Mouse (Mus musculus): ENCODE data around the gene Arhgdig.

Gene Arhgdig

DNA sequence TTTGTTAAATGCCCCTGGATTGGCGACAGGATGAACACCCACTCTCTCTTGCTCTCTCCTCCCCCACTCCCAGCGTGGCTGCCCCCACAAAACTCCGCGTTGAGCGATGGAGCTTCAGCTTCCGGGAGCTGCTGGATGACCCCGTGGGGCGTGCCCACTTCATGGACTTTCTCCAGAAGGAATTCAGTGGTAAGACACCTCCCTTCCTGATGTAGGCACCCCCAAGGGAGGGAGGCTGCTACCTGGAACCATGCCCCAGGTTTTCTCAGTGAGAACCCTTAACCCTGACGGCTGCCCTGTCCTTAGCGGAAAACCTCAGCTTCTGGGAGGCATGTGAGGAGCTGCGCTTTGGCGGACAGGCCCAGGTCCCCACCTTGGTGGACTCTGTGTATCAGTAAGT is at the start of gene Arhgdig:
Gene Arhgdig (minus strand): TSS at position 101 of the 400 bp plus-strand sequence.
- no peak for DNase-seq (ENCODE audit: low spot score)

DNA sequence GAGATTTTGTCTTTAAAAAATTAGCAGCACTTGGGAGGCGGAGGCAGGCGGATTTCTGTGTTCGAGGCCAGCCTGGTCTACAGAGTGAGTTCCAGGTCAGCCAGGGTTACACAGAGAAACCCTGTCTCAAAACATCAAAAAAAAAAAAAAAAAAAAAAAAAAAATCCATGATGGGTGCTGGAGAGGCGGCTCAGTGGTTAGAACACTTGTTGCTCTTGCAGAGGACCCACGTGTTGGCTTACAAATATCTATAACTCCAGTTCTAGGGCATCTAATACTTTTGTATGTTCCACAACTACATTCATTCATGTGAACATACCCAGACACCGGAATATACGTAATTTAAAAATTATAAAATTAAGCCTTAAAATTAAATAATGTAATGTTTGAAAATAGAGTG is 47.7 kb upstream of the Arhgdig start:
- DNase-seq (ENCODE audit: low spot score) = no peak

DNA sequence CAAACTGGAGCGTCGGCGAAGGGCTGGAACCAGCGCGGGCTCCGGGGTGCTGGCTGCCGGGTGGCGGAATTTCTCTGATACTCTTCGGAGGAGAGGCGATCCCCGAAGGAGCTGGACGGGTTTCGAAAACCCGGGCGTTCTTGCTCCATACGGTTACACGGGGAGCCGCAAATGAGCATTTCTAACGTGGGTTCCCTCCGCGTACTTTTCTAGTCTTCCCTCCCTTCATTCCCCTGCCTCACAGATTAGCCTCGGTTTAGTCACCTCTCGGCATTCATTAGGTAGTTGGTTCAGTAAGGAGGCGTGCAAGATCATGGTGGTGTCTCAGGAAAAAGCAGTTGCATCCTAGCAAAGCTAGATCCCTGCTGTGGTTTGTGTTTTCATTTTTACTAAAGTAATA is 45.8 kb upstream of the Arhgdig start:
- DNase-seq (ENCODE audit: low spot score) = no peak

DNA sequence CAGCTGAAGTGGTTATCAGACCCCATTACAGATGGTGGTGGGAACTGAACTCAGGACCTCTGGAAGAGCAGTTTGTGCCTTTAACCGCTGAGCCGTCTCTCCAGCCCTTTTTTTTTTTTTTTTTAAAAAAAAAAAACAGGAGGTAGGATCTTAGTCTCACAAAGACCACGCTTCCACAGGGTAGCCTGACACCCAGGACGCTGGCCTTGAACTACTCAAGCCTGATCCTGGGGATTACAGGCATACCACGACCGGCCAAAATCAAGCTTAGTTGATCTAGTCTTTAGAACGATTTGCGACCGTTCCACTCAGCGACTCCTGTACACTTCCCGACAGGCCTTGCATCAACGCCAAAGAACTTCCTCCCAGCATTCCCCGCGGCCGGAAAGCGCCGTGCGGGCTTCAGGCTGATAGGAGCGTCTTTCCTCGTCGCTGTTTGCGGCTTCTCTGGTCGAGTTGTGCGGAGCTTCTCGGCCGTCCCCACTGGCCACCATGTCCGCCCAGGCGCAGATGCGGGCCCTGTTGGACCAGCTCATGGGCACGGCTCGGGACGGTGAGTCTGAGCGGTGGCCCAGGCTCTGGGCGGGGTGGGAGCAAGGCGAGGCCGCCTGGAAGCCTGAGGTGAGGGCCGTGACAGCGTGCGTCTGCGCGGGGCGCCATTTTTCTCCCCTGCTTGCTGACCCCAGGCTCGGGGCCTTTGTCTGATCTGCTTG is 45.1 kb upstream of the Arhgdig start, which contains the start of gene Luc7l:
Gene Luc7l (plus strand): TSS at position 358 of the 713 bp plus-strand sequence.
- DNase-seq (ENCODE audit: low spot score) = peak; percentile 85

DNA sequence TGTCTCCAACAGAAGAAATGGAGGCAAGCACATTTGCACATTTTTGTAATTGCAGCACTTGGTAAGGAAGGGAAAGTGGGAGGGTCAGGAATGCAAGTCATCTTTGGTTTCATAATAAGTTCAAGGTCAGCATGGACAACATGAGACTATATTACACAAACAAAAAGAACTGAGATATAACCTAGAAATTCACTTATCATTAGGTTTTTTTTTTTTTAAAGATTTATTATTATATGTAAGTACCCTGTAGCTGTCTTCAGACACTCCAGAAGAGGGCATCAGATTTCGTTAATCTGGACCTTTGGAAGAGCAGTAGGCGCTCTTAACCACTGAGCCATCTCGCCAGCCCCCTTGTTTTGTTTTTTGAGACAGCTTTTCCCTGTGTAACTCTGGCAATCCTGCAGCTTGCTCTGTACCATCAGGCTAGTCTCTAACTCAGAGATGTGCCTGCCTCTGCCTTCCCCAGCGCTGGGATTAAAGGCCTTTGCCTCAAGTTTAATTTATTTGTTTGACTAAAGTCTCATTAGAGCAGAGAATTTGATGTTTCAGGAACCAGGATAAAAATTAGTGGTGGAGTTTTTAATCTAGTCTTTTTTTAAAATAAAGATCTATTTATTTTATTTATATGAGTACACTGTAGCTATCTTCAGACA is 44.4 kb upstream of the Arhgdig start:
- DNase-seq (ENCODE audit: low spot score) = no peak

DNA sequence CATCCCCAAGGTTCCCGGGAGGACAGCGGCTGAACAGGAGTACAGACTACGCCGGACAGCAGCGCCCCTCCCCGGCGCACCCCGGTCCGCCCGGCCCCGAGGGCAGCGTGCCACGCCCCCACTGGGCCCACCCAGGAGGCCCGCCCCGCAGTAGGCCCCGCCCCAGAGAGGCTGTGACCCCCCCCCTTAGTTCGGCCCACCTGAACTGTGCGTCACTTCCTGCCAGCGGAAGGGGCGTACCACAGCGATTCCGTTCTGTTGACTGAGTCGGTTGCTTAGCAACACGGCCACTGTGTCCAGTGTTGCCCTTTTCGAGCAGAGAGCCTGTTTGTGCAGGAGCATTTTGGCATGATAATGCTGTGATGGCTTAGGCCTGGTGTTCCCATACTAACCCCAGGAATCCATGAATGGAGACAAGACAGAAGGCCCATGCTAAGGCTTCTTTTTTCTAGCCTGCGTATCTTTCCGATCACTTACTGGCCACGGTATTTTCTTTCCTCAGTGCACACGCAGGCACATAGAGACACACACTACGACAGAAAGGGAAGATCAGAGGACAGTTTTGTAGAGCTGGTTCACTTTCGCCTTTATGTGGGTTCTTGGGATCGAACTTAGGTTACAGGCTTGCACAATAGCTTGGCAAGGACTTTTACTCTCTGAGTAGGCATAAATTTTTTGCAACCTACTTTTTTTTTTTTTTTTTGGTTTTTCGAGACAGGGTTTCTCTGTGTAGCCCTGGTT is 36.7 kb upstream of the Arhgdig start, which contains the start of gene Fam234a:
Gene Fam234a (minus strand): TSS at position 142 of the 741 bp plus-strand sequence.
- peak; percentile 82 for DNase-seq (ENCODE audit: low spot score)

DNA sequence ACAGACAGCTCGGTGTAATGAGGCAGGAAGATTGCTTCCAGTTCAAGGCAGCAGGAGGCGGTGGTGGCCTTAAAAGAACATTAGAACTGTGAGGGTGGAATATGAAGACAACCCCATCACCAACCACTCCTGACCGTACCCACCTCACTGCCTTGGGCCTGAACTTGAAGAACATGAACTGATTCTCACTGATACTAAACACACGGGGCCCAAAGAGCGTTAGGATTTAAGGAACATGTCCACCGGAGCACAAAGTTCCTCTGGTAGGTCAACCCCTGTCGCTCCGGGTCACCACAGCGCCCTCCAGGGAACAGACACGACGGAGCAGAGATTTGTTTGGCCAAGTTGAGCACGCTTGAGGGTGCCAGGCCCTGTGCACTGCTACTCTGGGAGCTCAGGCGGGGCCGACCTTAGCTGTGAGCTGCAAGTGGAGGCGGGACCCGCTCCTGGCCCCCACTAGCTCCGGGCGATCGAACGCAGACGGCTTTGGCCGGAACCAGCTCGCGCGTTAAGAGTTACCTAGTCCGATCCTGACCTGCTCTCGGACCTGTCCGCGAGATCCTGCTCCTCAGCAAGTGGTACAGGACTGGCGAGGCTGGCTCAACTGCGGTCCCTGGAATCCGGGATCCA is 36.0 kb upstream of the Arhgdig start:
- peak; percentile 35 for DNase-seq (ENCODE audit: low spot score)

DNA sequence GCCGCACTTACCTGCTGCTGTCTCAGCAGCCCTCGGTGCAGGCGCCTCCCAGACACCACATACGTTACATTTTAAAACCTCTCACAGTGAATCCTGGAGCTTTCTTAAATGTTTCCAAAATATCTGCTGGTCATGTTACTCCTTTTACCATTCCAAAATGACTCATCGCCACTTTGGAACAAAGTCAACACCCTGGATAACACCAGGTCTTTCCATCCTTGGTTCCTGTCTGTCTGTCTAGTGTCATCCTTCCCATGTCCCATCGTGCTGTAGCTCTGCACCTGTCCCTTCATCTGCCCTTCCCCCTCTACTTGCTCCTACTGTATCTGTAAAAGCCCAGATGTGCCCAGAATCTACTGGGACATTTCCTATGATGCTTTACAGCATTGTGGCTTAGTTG is 33.4 kb upstream of the Arhgdig start:
- DNase-seq (ENCODE audit: low spot score) = no peak

DNA sequence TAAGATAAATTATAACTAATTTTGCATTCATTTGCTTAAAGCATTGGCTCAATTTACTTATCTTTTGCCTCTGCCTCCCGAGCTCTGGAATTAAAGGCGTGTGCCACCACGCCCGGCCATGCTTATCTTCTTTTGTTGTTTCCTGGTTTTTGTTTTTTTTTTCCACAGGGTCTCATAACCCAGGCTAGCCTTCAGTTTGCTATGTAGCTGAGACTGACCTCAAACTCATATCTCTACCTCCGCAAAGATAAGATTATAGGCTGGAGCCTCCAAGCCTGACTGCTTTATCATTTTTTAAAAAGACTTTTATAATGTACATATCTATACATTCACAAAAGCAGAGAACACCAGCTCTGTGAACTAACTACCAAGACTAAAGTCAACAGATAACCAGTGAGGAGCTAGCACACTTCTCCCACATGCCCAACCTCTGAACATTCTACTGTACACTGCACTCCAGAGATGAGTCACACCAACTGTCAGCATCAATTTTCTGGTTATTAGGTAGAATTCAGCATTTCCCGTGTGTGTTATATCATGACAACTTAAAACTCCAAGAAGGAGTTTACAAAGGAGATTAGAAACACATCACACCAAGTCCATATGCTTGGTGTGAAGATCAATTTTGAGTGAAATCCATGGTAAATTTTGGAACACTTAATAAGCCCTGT is 32.7 kb upstream of the Arhgdig start:
- DNase-seq (ENCODE audit: low spot score) = no peak

DNA sequence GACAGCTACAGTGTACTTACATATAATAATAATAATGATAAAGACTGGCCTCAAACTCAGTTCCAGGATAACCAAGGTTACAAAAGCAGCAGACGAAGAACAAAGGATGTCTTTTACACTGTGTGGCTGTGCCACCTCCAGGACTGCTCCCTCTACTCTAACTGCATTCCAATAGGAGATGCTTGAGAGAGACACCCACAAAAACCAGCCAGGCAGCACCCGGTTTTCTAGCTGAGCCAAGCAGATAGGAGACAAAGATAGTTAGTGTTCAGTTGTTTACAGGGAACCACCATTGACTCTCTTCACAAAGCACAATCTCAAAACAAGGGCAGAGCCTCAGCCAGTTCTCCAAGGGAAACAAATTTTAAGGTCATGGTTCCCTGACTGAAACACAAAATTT is 32.0 kb upstream of the Arhgdig start:
- no peak for DNase-seq (ENCODE audit: low spot score)

DNA sequence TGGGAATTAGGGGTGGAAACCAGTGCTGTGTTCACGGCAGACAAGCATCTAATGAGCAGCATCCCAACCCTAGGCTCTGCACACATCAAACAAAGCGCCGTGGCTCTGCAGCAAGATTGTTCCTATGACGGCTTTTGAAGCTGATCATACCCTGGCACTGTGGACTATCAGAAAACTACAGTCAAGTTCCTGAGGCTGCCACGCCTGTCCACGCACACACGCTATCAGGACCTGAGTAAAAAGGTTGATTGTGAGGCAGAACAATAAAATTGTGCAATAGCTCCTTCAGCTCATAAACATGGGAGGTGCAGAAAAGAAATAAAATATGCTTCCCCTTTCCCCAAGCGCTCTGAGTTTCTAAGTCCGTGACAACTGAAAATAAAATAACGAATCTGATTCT is 30.1 kb upstream of the Arhgdig start:
- DNase-seq (ENCODE audit: low spot score) = no peak

DNA sequence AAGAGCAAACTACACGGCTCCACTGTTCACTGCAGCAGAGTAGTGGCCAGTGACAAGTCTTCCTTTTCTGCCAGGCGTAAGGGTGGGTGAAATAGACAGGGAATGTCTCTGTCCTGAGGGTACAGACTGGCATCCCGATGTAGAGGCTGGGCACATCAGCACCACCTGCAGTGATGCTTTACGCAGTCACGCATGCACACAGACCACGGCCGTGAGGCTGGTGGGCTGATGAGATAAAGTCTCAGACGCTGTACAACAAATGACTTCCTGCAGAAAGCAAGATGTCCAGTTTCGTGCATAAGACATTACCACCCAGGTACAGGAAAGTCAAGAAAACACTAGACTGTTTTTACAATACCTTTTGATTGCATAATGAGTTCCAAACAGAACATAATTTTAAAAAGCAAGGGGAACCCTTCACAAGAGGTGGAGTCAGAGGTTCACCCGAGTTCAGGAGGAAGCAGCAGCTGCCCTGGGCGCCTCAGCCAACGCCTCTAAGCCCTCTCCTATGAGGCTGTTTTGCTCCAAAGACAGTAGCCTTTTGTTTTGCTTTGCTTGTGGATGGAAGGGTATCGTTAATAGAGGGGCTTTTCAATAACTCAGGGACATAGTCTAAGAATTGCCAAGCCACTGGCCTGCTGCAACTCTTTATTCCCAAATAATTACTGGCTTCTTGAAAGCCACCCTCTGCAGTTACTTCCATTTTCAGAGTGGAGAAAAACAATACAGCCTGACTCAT is 27.7 kb upstream of the Arhgdig start:
- no peak for DNase-seq (ENCODE audit: low spot score)

DNA sequence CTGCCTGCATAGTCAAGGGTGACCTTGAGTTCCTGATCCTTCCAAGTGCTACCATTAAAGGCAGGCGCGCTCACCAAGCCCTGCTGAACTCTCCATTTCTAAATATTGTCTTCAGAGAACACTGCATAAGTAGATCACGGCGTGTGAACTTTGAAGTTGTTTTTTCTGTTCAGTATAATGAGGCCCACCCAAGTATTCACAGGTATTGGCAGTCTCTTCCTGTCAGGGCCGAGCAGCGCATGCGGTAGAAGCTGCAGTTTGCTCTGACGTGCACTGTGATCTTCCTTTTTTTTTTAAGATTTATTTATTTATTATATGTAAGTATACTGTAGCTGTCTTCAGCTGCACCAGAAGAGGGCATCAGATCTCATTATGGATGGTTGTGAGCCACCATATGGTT is 26.8 kb upstream of the Arhgdig start:
- no peak for DNase-seq (ENCODE audit: low spot score)

DNA sequence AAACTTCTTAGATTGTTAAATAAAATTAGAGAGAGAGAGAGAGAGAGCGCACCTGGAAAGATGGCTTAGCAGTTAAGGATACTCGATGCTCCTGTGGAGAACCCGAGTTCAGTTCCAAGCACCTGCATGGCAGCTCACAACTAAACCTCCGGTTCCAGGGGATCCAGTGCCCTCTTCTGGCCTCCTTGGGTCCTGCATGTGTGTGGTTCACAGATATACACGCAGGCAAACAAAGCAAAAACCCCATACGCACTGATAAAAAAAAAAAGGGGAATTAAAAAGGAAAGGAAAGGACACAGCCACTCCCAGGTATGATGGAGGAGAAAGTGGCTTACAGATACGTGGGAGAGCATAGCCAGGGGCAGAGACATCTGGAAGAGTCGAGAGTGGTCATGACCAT is 25.3 kb upstream of the Arhgdig start:
- no peak for DNase-seq (ENCODE audit: low spot score)

DNA sequence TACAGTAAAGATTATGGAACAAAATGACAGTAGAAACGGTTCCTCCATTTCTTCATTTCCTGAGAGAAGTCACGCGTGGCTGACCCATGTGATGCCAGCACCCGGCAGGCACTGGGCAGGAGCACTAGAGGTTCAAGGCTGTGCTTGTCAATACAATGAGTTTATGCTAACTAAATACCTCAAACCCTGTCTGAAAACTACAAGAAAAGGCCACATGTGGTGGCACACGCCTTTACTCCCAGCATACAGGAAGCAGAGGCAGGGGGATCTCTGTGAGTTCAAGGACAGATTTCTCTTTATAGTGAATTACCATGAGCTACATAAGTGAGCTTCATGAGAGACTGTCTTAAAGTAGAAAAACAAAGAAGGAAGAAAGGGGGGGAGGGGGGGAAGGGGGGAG is 23.6 kb upstream of the Arhgdig start:
- no peak for DNase-seq (ENCODE audit: low spot score)

DNA sequence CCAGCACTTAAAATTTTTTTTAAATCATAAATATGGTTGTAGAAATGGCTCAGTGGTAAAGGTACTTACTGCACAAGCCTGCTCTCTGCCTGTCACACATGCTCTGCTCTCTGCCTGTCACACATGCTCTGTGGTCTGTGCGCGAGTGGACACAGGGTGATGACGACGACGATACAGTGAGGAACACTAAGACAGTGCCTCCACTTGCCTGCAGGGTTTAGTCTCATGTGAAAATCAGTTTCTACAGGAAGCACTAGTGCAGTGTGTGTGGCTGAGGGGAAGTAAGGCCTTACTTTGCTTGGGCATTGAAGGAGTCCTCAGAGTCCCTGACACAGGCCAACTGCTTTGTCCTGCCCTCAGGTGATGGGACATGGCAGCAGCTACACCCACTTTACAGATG is 22.2 kb upstream of the Arhgdig start:
- DNase-seq (ENCODE audit: low spot score) = no peak

DNA sequence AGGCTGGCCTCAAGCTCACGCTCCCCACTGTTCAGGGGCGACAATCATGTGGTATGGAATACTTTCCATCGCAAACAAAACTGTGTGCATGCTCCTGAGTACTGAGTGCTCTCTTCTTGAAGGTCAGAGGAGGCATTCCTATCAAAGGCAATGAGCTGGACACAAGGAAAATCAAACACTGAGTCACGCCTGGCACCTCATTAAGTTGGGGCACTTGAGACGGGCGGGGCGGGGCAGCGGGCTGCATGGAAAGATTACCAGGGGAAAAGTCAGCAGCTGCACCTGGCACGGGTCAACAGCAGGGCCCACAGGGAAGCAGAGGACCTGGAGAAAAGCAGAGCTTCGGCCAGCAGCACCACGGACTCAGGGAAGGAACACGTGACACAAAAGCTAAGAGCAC is 17.6 kb upstream of the Arhgdig start:
- no peak for DNase-seq (ENCODE audit: low spot score)

DNA sequence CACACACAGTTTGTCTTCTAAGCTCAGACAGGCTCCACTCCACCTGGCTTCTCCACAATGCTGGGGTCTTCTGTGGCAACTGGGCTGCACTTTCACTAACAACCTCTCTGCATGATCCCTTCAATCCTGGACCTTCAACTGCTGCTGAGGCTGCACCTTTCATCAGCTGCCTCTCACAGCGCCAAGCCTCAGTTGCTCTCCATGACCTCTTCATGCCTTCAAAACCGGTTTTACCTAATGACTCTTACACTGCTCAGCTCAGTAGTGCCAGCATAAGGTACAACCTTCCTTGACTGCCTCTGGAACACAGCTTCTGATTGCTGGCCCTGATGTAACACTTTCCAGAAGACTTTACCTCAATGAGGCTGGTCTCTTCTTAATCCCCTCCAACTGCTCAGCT is 13.9 kb upstream of the Arhgdig start:
- no peak for DNase-seq (ENCODE audit: low spot score)

DNA sequence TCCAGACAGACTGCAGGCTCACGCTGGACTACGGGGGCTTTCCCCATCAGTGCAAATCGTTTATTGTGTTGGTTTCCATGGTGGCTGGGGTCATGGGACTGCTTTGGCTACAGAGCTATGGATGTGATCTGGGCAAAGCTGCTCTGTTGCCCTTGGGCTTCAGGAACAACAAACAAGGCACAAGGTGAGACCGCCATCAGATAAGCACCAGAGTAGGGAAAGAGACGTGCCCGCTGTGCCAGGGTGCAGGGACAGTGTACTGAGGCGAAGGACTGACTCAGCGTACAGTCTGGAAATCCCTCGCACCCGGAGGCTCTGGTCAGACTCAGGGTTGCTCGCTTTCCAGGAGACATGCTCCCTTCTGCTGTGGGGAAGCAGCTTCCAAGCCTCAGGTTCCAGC is 5.1 kb upstream of the Arhgdig start:
- no peak for DNase-seq (ENCODE audit: low spot score)

DNA sequence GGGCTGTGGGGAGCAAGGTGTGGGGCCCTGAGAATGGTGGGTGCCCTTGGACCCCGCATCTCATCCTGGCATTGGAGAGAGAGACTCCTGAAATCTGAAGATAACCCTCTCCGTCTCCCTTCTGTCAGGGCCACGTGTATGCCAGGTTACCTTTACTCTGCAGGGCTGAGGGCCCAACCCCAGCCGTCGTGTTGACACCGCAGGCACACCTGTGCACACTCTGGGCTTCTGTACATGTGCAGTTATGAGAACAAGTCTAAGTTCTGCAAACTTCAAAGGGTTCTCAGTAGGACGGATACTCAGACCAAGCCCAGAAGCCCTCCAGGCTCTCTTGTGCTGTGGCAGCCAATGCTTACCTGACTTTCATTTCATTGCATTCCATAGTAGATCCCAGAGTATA is 4.7 kb upstream of the Arhgdig start:
- DNase-seq (ENCODE audit: low spot score) = no peak

DNA sequence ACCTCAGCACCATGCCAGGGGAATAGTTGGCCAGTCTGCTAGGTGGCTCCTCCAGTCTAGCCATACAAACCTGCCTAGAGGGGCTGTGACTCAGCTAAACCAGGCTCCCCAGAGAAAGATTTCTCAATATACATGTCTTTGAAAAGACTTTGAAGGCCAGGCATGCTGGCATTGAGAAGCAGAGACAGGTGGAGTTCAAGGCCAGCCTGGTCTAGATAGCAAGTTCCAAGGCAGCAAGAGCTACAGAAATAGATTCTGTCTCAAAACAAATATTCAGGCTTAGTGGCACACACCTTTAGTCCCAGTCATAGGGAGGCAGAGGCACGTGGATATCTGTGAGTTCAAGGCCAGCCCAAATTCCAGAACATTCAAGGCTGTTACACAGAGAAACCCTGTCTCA is 1.2 kb downstream of the Arhgdig start:
- DNase-seq (ENCODE audit: low spot score) = no peak

Data from layer of hippocampus, adult 9-10 months (tissue).